In genomic region chr6:45062214-45062997, GRCm38 (mm10) we compare ENCODE assay signal across 18 mouse cellular contexts. TPM values are rescaled to one million over a fixed set of nuclear protein-coding genes. Genes with fewer than 3 reads are reported as not detected.
DNase-seq lines count a peak whose midpoint lies in the region; ATAC-seq lines count a peak whose summit lies in the region.
"Had no signal": no experiment of that assay in that cellular context is flagged by ENCODE, and none has a peak within 500 bp of the region (broad histone marks: within the 10 kb centered on the region; RNA-seq: fewer than 3 reads in every experiment).

No protein-coding gene starts in this region.

- peaks cover 3% of the 10 kb centered on the region; the same call in 1 of the 2 replicates for H3K4me1 ChIP-seq in forebrain, embryonic 16.5 days (replicated peaks; ENCODE audit: control insufficient read depth, insufficient read depth, low read length)
- peaks cover 3% of the 10 kb centered on the region; the same call in 1 of the 2 replicates for H3K4me1 ChIP-seq in forebrain, embryonic 12.5 days
- H3K4me1 ChIP-seq in midbrain, embryonic 14.5 days (ENCODE audit: control insufficient read depth, insufficient read depth, low read length) = no peaks in the 10 kb centered on the region
- H3K4me1 ChIP-seq in midbrain, embryonic 10.5 days = peaks cover 15% of the 10 kb centered on the region; the same call in 1 of the 2 replicates
- H3K4me1 ChIP-seq in hindbrain, embryonic 16.5 days (ENCODE audit: control insufficient read depth, insufficient read depth, low read depth, low read length) = no peaks in the 10 kb centered on the region

- WGBS in forebrain, embryonic 16.5 days = 72% methylated on average over 5 of the region's 5 CpGs
- 73% methylated on average over 5 of the region's 5 CpGs for WGBS in forebrain, embryonic 12.5 days
- 66% methylated on average over 5 of the region's 5 CpGs for WGBS in midbrain, embryonic 14.5 days
- 70% methylated on average over 5 of the region's 5 CpGs for WGBS in midbrain, embryonic 10.5 days
- WGBS in hindbrain, embryonic 16.5 days = 63% methylated on average over 5 of the region's 5 CpGs

- H3K9me3 ChIP-seq in forebrain, embryonic 16.5 days (ENCODE audit: control insufficient read depth, low read length) = no peaks in the 10 kb centered on the region
- H3K9me3 ChIP-seq in forebrain, embryonic 12.5 days = no peaks in the 10 kb centered on the region
- H3K9me3 ChIP-seq in midbrain, embryonic 14.5 days (ENCODE audit: control insufficient read depth, low read length) = no peaks in the 10 kb centered on the region
- H3K9me3 ChIP-seq in midbrain, embryonic 10.5 days (replicated peaks) = no peaks in the 10 kb centered on the region
- no peaks in the 10 kb centered on the region for H3K9me3 ChIP-seq in hindbrain, embryonic 16.5 days (ENCODE audit: control insufficient read depth, low read length)
- H3K9me3 ChIP-seq: G1E; limb, embryonic 15.5 days had no signal

- DNase-seq in midbrain, embryonic 14.5 days = peak; percentile 72
- DNase-seq in midbrain, embryonic 10.5 days (ENCODE audit: low spot score) = no peak
- peak; percentile 14 for DNase-seq in retina, postnatal 1 day
- no peak for DNase-seq in gastrocnemius, adult 8-10 months (ENCODE audit: low spot score in 2 of 2)
- DNase-seq: gastrocnemius, postnatal 25 days; kidney, adult 2 months; kidney, postnatal 14 days; lung, postnatal 14 days; right cerebral cortex, postnatal 14 days; thymus, postnatal 36 days had no signal

- H3K27me3 ChIP-seq in forebrain, embryonic 16.5 days (replicated peaks; ENCODE audit: control insufficient read depth, insufficient read depth, low read length) = no peaks in the 10 kb centered on the region
- no peaks in the 10 kb centered on the region; the same call in 1 of the 2 replicates for H3K27me3 ChIP-seq in forebrain, embryonic 12.5 days
- no peaks in the 10 kb centered on the region for H3K27me3 ChIP-seq in midbrain, embryonic 14.5 days (ENCODE audit: control insufficient read depth, insufficient read depth, low read length)
- H3K27me3 ChIP-seq in midbrain, embryonic 10.5 days (ENCODE audit: low read depth, poor library complexity, severe bottlenecking) = peaks cover 6% of the 10 kb centered on the region
- H3K27me3 ChIP-seq in hindbrain, embryonic 16.5 days (replicated peaks; ENCODE audit: control insufficient read depth, insufficient read depth, low read length) = no peaks in the 10 kb centered on the region

- no peak overlapping the region for H3K9ac ChIP-seq in forebrain, embryonic 16.5 days (replicated peaks; ENCODE audit: low read depth, low read length)
- no peak overlapping the region for H3K9ac ChIP-seq in forebrain, embryonic 12.5 days
- H3K9ac ChIP-seq in midbrain, embryonic 14.5 days (replicated peaks; ENCODE audit: low read length) = no peak overlapping the region
- no peak overlapping the region for H3K9ac ChIP-seq in hindbrain, embryonic 16.5 days (ENCODE audit: low read depth, low read length)
- H3K9ac ChIP-seq: limb, embryonic 15.5 days had no signal

- H3K4me3 ChIP-seq in forebrain, embryonic 16.5 days (replicated peaks; ENCODE audit: low read length) = no peak overlapping the region
- H3K4me3 ChIP-seq in forebrain, embryonic 12.5 days (replicated peaks) = no peak overlapping the region
- peak overlapping the region; percentile 14; the same call in 1 of the 2 replicates for H3K4me3 ChIP-seq in midbrain, embryonic 14.5 days (replicated peaks; ENCODE audit: low read depth, low read length)
- no peak overlapping the region for H3K4me3 ChIP-seq in midbrain, embryonic 10.5 days
- peak overlapping the region; percentile 20 for H3K4me3 ChIP-seq in hindbrain, embryonic 16.5 days (ENCODE audit: low read length)
- H3K4me3 ChIP-seq: limb, embryonic 15.5 days had no signal

- H3K4me2 ChIP-seq in forebrain, embryonic 16.5 days (ENCODE audit: low read length) = no peak overlapping the region
- H3K4me2 ChIP-seq in forebrain, embryonic 12.5 days = no peak overlapping the region
- peak overlapping the region; percentile 28 for H3K4me2 ChIP-seq in midbrain, embryonic 14.5 days (ENCODE audit: low read length)
- peak overlapping the region; percentile 17 for H3K4me2 ChIP-seq in hindbrain, embryonic 16.5 days (ENCODE audit: low read length)
- H3K4me2 ChIP-seq: limb, embryonic 15.5 days had no signal

- no peaks in the 10 kb centered on the region for H3K36me3 ChIP-seq in forebrain, embryonic 16.5 days (ENCODE audit: control insufficient read depth, insufficient read depth)
- no peaks in the 10 kb centered on the region for H3K36me3 ChIP-seq in forebrain, embryonic 12.5 days (replicated peaks)
- H3K36me3 ChIP-seq in midbrain, embryonic 14.5 days (ENCODE audit: control insufficient read depth, insufficient read depth, low read length) = no peaks in the 10 kb centered on the region
- H3K36me3 ChIP-seq in midbrain, embryonic 10.5 days = no peaks in the 10 kb centered on the region
- H3K36me3 ChIP-seq in hindbrain, embryonic 16.5 days (ENCODE audit: control insufficient read depth, insufficient read depth, low read length) = no peaks in the 10 kb centered on the region
- H3K36me3 ChIP-seq: G1E; limb, embryonic 15.5 days had no signal

- 0 out of 2 replicates have a peak, but pooled peaks have one; percentile 19 for ATAC-seq in forebrain, embryonic 16.5 days
- ATAC-seq in forebrain, embryonic 12.5 days (ENCODE audit: low FRiP score) = no peak
- ATAC-seq in midbrain, embryonic 14.5 days (ENCODE audit: low FRiP score, low TSS enrichment) = no peak
- ATAC-seq in hindbrain, embryonic 16.5 days = no peak
- ATAC-seq: CD4-positive, CD25-positive, alpha-beta regulatory T cell, adult 4 months had no signal

- H3K27ac ChIP-seq in forebrain, embryonic 16.5 days (ENCODE audit: low read length) = no peak overlapping the region
- H3K27ac ChIP-seq in forebrain, embryonic 12.5 days = no peak overlapping the region
- H3K27ac ChIP-seq in midbrain, embryonic 14.5 days (replicated peaks; ENCODE audit: low read depth, low read length) = no peak overlapping the region
- no peak overlapping the region for H3K27ac ChIP-seq in midbrain, embryonic 10.5 days (replicated peaks)
- H3K27ac ChIP-seq in hindbrain, embryonic 16.5 days (ENCODE audit: low read depth, low read length) = no peak overlapping the region
- H3K27ac ChIP-seq: limb, embryonic 15.5 days had no signal

RNA-seq across cellular contexts. Expression of gene Cntnap2, which starts 3.2 kb away (rescaled TPM):
- polyA plus RNA-seq in forebrain, embryonic 16.5 days (2015; fragmentation: Nextera tagmentation; extraction: Ambion mirVana) = 49.8 and 72.7 TPM in 2 replicates
- 99.3 and 104 TPM in 2 replicates for polyA plus RNA-seq in forebrain, embryonic 12.5 days (2016; fragmentation: Nextera tagmentation; extraction: Ambion mirVana)
- polyA plus RNA-seq in midbrain, embryonic 14.5 days (2014; fragmentation: Nextera tagmentation; extraction: Ambion mirVana) = 54.5 and 97.1 TPM in 2 replicates
- polyA plus RNA-seq in midbrain, embryonic 10.5 days (2016; fragmentation: Nextera tagmentation; extraction: Ambion mirVana) = 23.2 and 30.4 TPM in 2 replicates
- polyA plus RNA-seq in hindbrain, embryonic 16.5 days (2015; fragmentation: Nextera tagmentation; extraction: Ambion mirVana) = 48.2 and 48.8 TPM in 2 replicates
- 1 to 10 TPM; 4.4 to 9.3 (median 6.0) TPM for total RNA-seq in gastrocnemius, adult 8-10 months (2022)
- total RNA-seq: heart, adult 8-10 months; megakaryocyte-erythroid progenitor cell, adult 5-6 weeks had no signal
- polyA plus RNA-seq: G1E had no signal

Comparison
In these comparisons a context has a peak if more than half of its experiments do, and no peak if none do; other contexts are left out.
1. H3K4me3 ChIP-seq: peak in midbrain, embryonic 14.5 days (single experiment) and hindbrain, embryonic 16.5 days (single experiment); none in forebrain, embryonic 16.5 days (single experiment), forebrain, embryonic 12.5 days (single experiment) and midbrain, embryonic 10.5 days (single experiment).
2. DNase-seq: peak in midbrain, embryonic 14.5 days (single experiment) and retina, postnatal 1 day (single experiment); none in midbrain, embryonic 10.5 days (single experiment) and gastrocnemius, adult 8-10 months (0 of 2).
3. H3K4me2 ChIP-seq: peak in midbrain, embryonic 14.5 days (single experiment) and hindbrain, embryonic 16.5 days (single experiment); none in forebrain, embryonic 16.5 days (single experiment) and forebrain, embryonic 12.5 days (single experiment).